Mouse (Mus musculus) heart, adult 8-10 months (tissue): ENCODE data around the gene Gm21746. TPM values are rescaled to one million over a fixed set of nuclear protein-coding genes. Genes with fewer than 3 reads are reported as not detected.
"Not testable (repeated sequence)": the region's sequence is repeated elsewhere in the genome, so short reads cannot be mapped to it uniquely, and the experiment has no call there.

Source experiments
- DNase-seq: peaks from one replicate; pipeline ENCODE4 v3.0.0; 2022; ENCODE audit warnings: low spot score
- total RNA-seq, 4 experiments: library from RNA; stranded (reverse); gene quantifications; 2 replicates each; pipeline ENCODE4 v1.2.4; 2022

Gm21746 gene
- not detected for total RNA-seq

DNA sequence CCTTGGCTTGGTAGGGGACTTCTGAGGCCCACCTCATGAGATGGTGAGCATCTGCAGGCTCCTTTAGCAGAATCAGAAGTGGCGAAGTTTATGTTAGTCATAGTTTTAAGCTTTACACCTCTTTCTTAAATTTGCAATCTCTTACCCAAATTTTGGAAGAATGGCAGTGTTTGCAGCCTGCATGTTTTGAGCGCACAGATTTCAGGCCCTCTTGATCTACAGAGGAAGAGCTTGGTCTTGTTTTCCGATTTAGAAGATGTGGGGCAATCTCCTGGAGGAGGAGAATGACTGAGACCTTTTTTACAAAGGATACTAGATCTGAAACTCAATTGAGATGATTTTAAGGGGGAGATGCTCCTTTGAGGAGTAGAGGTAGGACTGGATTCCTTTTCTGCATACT, at the start of gene Gm21746:
Gene Gm21746, minus strand, starts transcription at position 101 of the 400 bp plus-strand sequence.
- DNase-seq, result not testable (repeated sequence)

DNA sequence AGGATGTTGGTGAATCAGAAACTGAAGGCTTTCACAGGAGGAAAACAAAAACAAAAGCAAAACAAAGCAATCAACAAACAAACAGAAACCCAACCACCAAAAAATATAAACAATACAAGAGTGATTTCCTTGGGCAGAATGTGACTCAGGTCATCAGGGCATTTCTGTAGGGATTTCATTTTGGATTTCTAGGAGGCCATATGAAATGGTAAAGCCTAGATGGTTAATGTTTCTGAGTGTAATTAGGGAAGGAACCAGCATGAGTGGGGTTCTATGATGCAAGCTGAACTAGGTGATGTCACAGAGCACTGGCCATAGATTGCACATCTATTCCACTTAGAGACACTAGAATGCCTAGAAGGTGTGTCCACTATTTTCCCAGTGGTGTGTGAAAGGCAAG, 29.0 kb upstream of the Gm21746 start, which contains the start of gene Gm20873:
Gene Gm20873, plus strand, starts transcription at position 301 of the 400 bp plus-strand sequence.
- DNase-seq, result not testable (repeated sequence)

Other genes starting within 250 kb of the Gm21746 start
- gene Gm20873, start 29.1 kb upstream of the Gm21746 start, total RNA-seq, result not detected